17 mouse cellular contexts compared by ENCODE assay signal in the genomic region with DNA sequence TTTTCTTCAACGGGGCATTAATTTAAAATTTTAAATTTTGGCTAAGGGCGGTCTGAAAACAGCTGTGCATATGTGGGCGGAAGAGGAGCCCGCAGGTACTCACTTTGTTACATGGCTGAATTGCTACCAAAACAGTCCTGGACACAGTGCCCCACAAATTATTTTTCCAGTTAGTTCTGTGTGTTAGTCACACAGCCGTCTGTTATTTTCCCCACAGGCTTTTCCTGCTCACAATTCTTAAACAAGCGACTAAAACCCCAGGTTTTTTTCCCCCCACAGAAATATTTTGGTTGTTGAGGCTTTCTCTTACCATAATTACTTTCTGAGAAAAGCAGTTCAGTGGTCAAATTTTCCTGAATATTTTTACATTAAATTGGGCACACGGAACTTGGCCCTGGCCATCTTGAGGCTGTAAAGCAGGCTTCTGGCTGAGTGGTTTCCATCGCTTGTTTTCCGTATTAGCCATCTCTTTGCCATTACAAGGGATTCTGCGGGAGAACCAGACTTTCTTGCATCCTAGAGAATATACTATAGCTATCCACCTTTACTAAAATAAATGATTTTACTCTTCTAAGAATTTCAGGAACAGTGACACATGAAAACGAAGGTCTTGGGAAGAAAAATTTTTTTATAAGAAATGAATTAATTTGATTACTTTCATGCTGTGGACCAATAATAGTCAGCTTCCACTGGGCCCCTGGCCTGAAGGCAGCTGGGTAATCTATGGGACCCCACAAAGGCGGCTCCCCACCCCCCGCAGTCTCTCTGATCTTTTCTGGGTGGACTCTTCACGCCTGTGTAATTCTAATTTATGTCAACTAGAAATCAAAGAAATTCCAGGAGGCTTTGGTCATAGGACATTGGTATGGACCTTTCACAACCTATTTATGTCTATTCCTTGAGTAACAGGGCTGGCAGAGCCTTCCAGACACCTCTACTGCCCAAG.
DNase-seq lines count a peak whose midpoint lies in the region; ATAC-seq and TF ChIP-seq lines count a peak whose summit lies in the region.
"Had no signal": no experiment of that assay in that cellular context is flagged by ENCODE, and none has a peak within 500 bp of the region (broad histone marks: within the 10 kb centered on the region; RNA-seq: fewer than 3 reads in every experiment).

No protein-coding gene starts in this region.

- H3K27me3 ChIP-seq in forebrain, embryonic 10.5 days (ENCODE audit: poor library complexity, severe bottlenecking), result no peaks in the 10 kb centered on the region; the same call in 1 of the 2 replicates
- no peaks in the 10 kb centered on the region for H3K27me3 ChIP-seq in forebrain, embryonic 14.5 days (replicated peaks; ENCODE audit: control insufficient read depth, insufficient read depth, low read length)
- no peaks in the 10 kb centered on the region for H3K27me3 ChIP-seq in midbrain, embryonic 14.5 days (ENCODE audit: control insufficient read depth, insufficient read depth, low read length)
- H3K27me3 ChIP-seq: embryonic facial prominence, embryonic 12.5 days; heart, embryonic 15.5 days had no signal

- H3K4me3 ChIP-seq in forebrain, embryonic 10.5 days, result no peak overlapping the region
- no peak overlapping the region for H3K4me3 ChIP-seq in forebrain, embryonic 14.5 days (ENCODE audit: low read depth, low read length)
- H3K4me3 ChIP-seq in layer of hippocampus, adult 2 months, result no peak overlapping the region
- no peak overlapping the region for H3K4me3 ChIP-seq in midbrain, embryonic 14.5 days (replicated peaks; ENCODE audit: low read depth, low read length)
- H3K4me3 ChIP-seq: embryonic facial prominence, embryonic 12.5 days; heart, embryonic 15.5 days had no signal

- H3K9ac ChIP-seq in forebrain, embryonic 14.5 days (ENCODE audit: low read length), result no peak overlapping the region
- H3K9ac ChIP-seq in midbrain, embryonic 14.5 days (replicated peaks; ENCODE audit: low read length), result no peak overlapping the region
- H3K9ac ChIP-seq: embryonic facial prominence, embryonic 12.5 days; heart, embryonic 15.5 days; hindbrain, embryonic 14.5 days; liver, postnatal 0 days had no signal

- 77% methylated on average over 14 of the region's 14 CpGs for WGBS in forebrain, embryonic 10.5 days
- WGBS in forebrain, embryonic 14.5 days, result 55% methylated on average over 14 of the region's 14 CpGs
- WGBS in midbrain, embryonic 14.5 days, result 40% methylated on average over 14 of the region's 14 CpGs

- no peak for ATAC-seq in forebrain, embryonic 14.5 days
- peak; percentile 62; the same call in 1 of the 2 replicates for ATAC-seq in midbrain, embryonic 14.5 days (ENCODE audit: low FRiP score, low TSS enrichment)
- ATAC-seq in inflammation-experienced regulatory T-cells, adult 6 months, result no peak
- ATAC-seq: liver, postnatal 0 days had no signal

- no peaks in the 10 kb centered on the region for H3K36me3 ChIP-seq in forebrain, embryonic 10.5 days (replicated peaks)
- H3K36me3 ChIP-seq in forebrain, embryonic 14.5 days (ENCODE audit: control insufficient read depth, insufficient read depth, low read length), result no peaks in the 10 kb centered on the region
- no peaks in the 10 kb centered on the region for H3K36me3 ChIP-seq in midbrain, embryonic 14.5 days (ENCODE audit: control insufficient read depth, insufficient read depth, low read length)
- H3K36me3 ChIP-seq: embryonic facial prominence, embryonic 12.5 days; heart, embryonic 15.5 days had no signal

- no peak for TF ChIP-seq CTCF in layer of hippocampus, adult 2 months (conservative IDR thresholded peaks at IDR 0.05)
- no peak for TF ChIP-seq CTCF in brain, embryonic 14.5 days (IDR thresholded peaks at IDR 0.05; ENCODE audit: borderline replicate concordance, extremely low read depth, insufficient read depth, insufficient read length)

- no peak for DNase-seq in forebrain, embryonic 10.5 days (ENCODE audit: extremely low spot score, low spot score)
- DNase-seq in forebrain, embryonic 14.5 days (ENCODE audit: low spot score), result no peak
- no peak for DNase-seq in layer of hippocampus, adult 2 months (ENCODE audit: low spot score in 2 of 2)
- DNase-seq in layer of hippocampus, postnatal 36 days, result no peak
- DNase-seq in brain, embryonic 14.5 days (ENCODE audit: low read depth), result peak; percentile 42
- DNase-seq in midbrain, embryonic 14.5 days, result peak; percentile 60
- no peak for DNase-seq in liver
- DNase-seq: cerebellum, adult 9-10 months; gastrocnemius, postnatal 36 days; layer of hippocampus, adult 9-11 months; liver, postnatal 0 days; lung, postnatal 4 days; right cerebral cortex, adult 18-20 months had no signal

- H3K4me2 ChIP-seq in forebrain, embryonic 14.5 days (ENCODE audit: low read length), result no peak overlapping the region
- no peak overlapping the region for H3K4me2 ChIP-seq in midbrain, embryonic 14.5 days (ENCODE audit: low read length)
- H3K4me2 ChIP-seq: embryonic facial prominence, embryonic 12.5 days; heart, embryonic 15.5 days; hindbrain, embryonic 14.5 days had no signal

- no peak for TF ChIP-seq POLR2A in brain, embryonic 14.5 days (IDR thresholded peaks at IDR 0.05; ENCODE audit: borderline replicate concordance, extremely low read depth, insufficient read depth, insufficient read length, poor library complexity, severe bottlenecking)

- no peaks in the 10 kb centered on the region for H3K9me3 ChIP-seq in forebrain, embryonic 10.5 days
- H3K9me3 ChIP-seq in forebrain, embryonic 14.5 days (replicated peaks; ENCODE audit: control insufficient read depth, low read length), result no peaks in the 10 kb centered on the region
- no peaks in the 10 kb centered on the region for H3K9me3 ChIP-seq in midbrain, embryonic 14.5 days (ENCODE audit: control insufficient read depth, low read length)
- H3K9me3 ChIP-seq: embryonic facial prominence, embryonic 12.5 days; heart, embryonic 15.5 days had no signal

- peak overlapping the region; percentile 63 for H3K27ac ChIP-seq in forebrain, embryonic 10.5 days
- no peak overlapping the region for H3K27ac ChIP-seq in forebrain, embryonic 14.5 days (ENCODE audit: low read depth, low read length)
- 0 out of 2 replicates have a peak overlapping the region, but pooled peaks have one; percentile 8 for H3K27ac ChIP-seq in layer of hippocampus, adult 2 months
- no peak overlapping the region for H3K27ac ChIP-seq in midbrain, embryonic 14.5 days (replicated peaks; ENCODE audit: low read depth, low read length)
- H3K27ac ChIP-seq: embryonic facial prominence, embryonic 12.5 days; heart, embryonic 15.5 days; hindbrain, embryonic 14.5 days had no signal

- H3K4me1 ChIP-seq in forebrain, embryonic 10.5 days, result peaks cover 72% of the 10 kb centered on the region
- peaks cover 16% of the 10 kb centered on the region; the same call in 1 of the 2 replicates for H3K4me1 ChIP-seq in forebrain, embryonic 14.5 days (ENCODE audit: control insufficient read depth, insufficient read depth, low read length)
- H3K4me1 ChIP-seq in midbrain, embryonic 14.5 days (ENCODE audit: control insufficient read depth, insufficient read depth, low read length), result peaks cover 59% of the 10 kb centered on the region

Comparison
In these comparisons a context has a peak if more than half of its experiments do, and no peak if none do; other contexts are left out.
1. H3K27ac ChIP-seq: peak in forebrain, embryonic 10.5 days (single experiment) and layer of hippocampus, adult 2 months (single experiment); none in forebrain, embryonic 14.5 days (single experiment) and midbrain, embryonic 14.5 days (single experiment).
2. DNase-seq: peak in brain, embryonic 14.5 days (single experiment) and midbrain, embryonic 14.5 days (single experiment); none in forebrain, embryonic 10.5 days (single experiment), forebrain, embryonic 14.5 days (single experiment), layer of hippocampus, adult 2 months (0 of 2), layer of hippocampus, postnatal 36 days (0 of 2) and liver (single experiment).